Mouse (Mus musculus): ENCODE measurements around the gene Olfr461.

GRCm38 (mm10) chr6:40519408-40519807 lies 35.4 kb downstream of the Olfr461 start, which contains the start of gene Prss37:
- TF ChIP-seq MYC (IDR thresholded peaks at IDR 0.05; ENCODE audit: low read depth, low read length) (no peak), CTCF (conservative IDR thresholded peaks at IDR 0.05 in 1 of 2, IDR thresholded peaks at IDR 0.05 in 1 of 2; ENCODE audit: low read depth in 2 of 2, low read length in 2 of 2) (no peak), UBTF (IDR thresholded peaks at IDR 0.05; ENCODE audit: low read depth, low read length) (no peak), EP300 (IDR thresholded peaks at IDR 0.05; ENCODE audit: low read length) (no peak), CHD1 (IDR thresholded peaks at IDR 0.05; ENCODE audit: low read depth, low read length) (no peak), POLR2A (IDR thresholded peaks at IDR 0.05; ENCODE audit: low read depth, low read length) (no peak), ZC3H11A (IDR thresholded peaks at IDR 0.05; ENCODE audit: low read depth, low read length) (no peak), GABPA (IDR thresholded peaks at IDR 0.05; ENCODE audit: insufficient replicate concordance, low read depth, low read length) (no peak)
